Mouse (Mus musculus) kidney, adult 2 months (tissue): ENCODE measurements at regions not wholly inside any gene's neighbourhood (a gene's known extent, or its start where the extent isn't known, plus 50 kb on each side); places are given as distances from the start of the nearest gene placed in this dataset.

ENCODE experiments used
- CTCF ChIP-seq: fragments of 200-500 bp; conservative IDR thresholded peaks from 2 replicates; pipeline ENCODE4 v1.5.1; 2011; ENCODE audit warnings: low read depth, mild to moderate bottlenecking, control low read depth, low read length, moderate library complexity, mixed read lengths; ENCODE audit not compliant: insufficient read depth, insufficient read length
- POLR2A ChIP-seq: fragments of 200-500 bp; IDR thresholded peaks from one replicate; pipeline ENCODE4 v1.6.1; 2011; ENCODE audit warnings: low read depth, low read length, control low read depth

GRCm38 (mm10) chr14:58426472-58426871, 356.1 kb downstream of the Fgf9 start:
- TF ChIP-seq POLR2A (no peak), CTCF (no peak)
